In genomic region chr17:76111315-76112195, GRCm38 (mm10) we compare ENCODE assay signal across 13 mouse cellular contexts.
DNase-seq lines count a peak whose midpoint lies in the region; ATAC-seq lines count a peak whose summit lies in the region.
"Had no signal": no experiment of that assay in that cellular context is flagged by ENCODE, and none has a peak within 500 bp of the region (broad histone marks: within the 10 kb centered on the region; RNA-seq: fewer than 3 reads in every experiment).

No protein-coding gene starts in this region.

- H3K9ac ChIP-seq in embryonic facial prominence, embryonic 11.5 days (replicated peaks; ENCODE audit: low read length), result no peak overlapping the region
- no peak overlapping the region for H3K9ac ChIP-seq in hindbrain, embryonic 15.5 days
- no peak overlapping the region for H3K9ac ChIP-seq in neural tube, embryonic 15.5 days (replicated peaks)
- H3K9ac ChIP-seq: embryonic facial prominence, embryonic 15.5 days; limb, embryonic 13.5 days had no signal

- H3K4me2 ChIP-seq in embryonic facial prominence, embryonic 11.5 days (ENCODE audit: low read depth, low read length), result no peak overlapping the region
- no peak overlapping the region for H3K4me2 ChIP-seq in hindbrain, embryonic 15.5 days
- no peak overlapping the region for H3K4me2 ChIP-seq in neural tube, embryonic 15.5 days
- H3K4me2 ChIP-seq: embryonic facial prominence, embryonic 15.5 days; limb, embryonic 13.5 days had no signal

- H3K4me3 ChIP-seq in embryonic facial prominence, embryonic 11.5 days (ENCODE audit: low read depth, low read length), result no peak overlapping the region
- H3K4me3 ChIP-seq in embryonic facial prominence, embryonic 10.5 days, result no peak overlapping the region
- H3K4me3 ChIP-seq in forebrain, embryonic 10.5 days, result no peak overlapping the region
- no peak overlapping the region for H3K4me3 ChIP-seq in hindbrain, embryonic 15.5 days
- H3K4me3 ChIP-seq in neural tube, embryonic 15.5 days (replicated peaks), result no peak overlapping the region
- H3K4me3 ChIP-seq: embryonic facial prominence, embryonic 15.5 days; limb, embryonic 13.5 days had no signal

- H3K27ac ChIP-seq in embryonic facial prominence, embryonic 11.5 days (replicated peaks; ENCODE audit: low read depth, low read length), result no peak overlapping the region
- no peak overlapping the region for H3K27ac ChIP-seq in embryonic facial prominence, embryonic 10.5 days (replicated peaks)
- H3K27ac ChIP-seq in forebrain, embryonic 10.5 days, result no peak overlapping the region
- no peak overlapping the region for H3K27ac ChIP-seq in hindbrain, embryonic 15.5 days (replicated peaks)
- no peak overlapping the region for H3K27ac ChIP-seq in neural tube, embryonic 15.5 days (replicated peaks)
- H3K27ac ChIP-seq: embryonic facial prominence, embryonic 15.5 days; limb, embryonic 13.5 days had no signal

- no peaks in the 10 kb centered on the region for H3K9me3 ChIP-seq in embryonic facial prominence, embryonic 11.5 days (replicated peaks; ENCODE audit: control insufficient read depth, low read length)
- H3K9me3 ChIP-seq in embryonic facial prominence, embryonic 10.5 days, result no peaks in the 10 kb centered on the region
- 0 out of 2 replicates have a peak, but pooled peaks cover 3% of the 10 kb centered on the region for H3K9me3 ChIP-seq in forebrain, embryonic 10.5 days
- no peaks in the 10 kb centered on the region for H3K9me3 ChIP-seq in hindbrain, embryonic 15.5 days
- H3K9me3 ChIP-seq in neural tube, embryonic 15.5 days (replicated peaks), result no peaks in the 10 kb centered on the region
- H3K9me3 ChIP-seq: embryonic facial prominence, embryonic 15.5 days; limb, embryonic 13.5 days had no signal

- H3K27me3 ChIP-seq in embryonic facial prominence, embryonic 11.5 days (ENCODE audit: control insufficient read depth, insufficient read depth, low read length), result no peaks in the 10 kb centered on the region
- H3K27me3 ChIP-seq in embryonic facial prominence, embryonic 10.5 days (replicated peaks; ENCODE audit: low read depth, poor library complexity, severe bottlenecking), result no peaks in the 10 kb centered on the region; the same call in 1 of the 2 replicates
- peaks cover 66% of the 10 kb centered on the region for H3K27me3 ChIP-seq in forebrain, embryonic 10.5 days (ENCODE audit: poor library complexity, severe bottlenecking)
- peaks cover 33% of the 10 kb centered on the region for H3K27me3 ChIP-seq in hindbrain, embryonic 15.5 days
- H3K27me3 ChIP-seq in neural tube, embryonic 15.5 days (replicated peaks), result peaks cover 25% of the 10 kb centered on the region
- H3K27me3 ChIP-seq: embryonic facial prominence, embryonic 15.5 days; limb, embryonic 13.5 days; Patski had no signal

- 72% methylated on average over 9 of the region's 9 CpGs for WGBS in embryonic facial prominence, embryonic 11.5 days
- WGBS in embryonic facial prominence, embryonic 10.5 days, result 65% methylated on average over 9 of the region's 9 CpGs
- 64% methylated on average over 9 of the region's 9 CpGs for WGBS in forebrain, embryonic 10.5 days
- 55% methylated on average over 9 of the region's 9 CpGs for WGBS in hindbrain, embryonic 15.5 days
- 65% methylated on average over 9 of the region's 9 CpGs for WGBS in neural tube, embryonic 15.5 days

- no peaks in the 10 kb centered on the region for H3K36me3 ChIP-seq in embryonic facial prominence, embryonic 11.5 days (replicated peaks; ENCODE audit: control insufficient read depth, insufficient read depth, low read depth, low read length)
- no peaks in the 10 kb centered on the region for H3K36me3 ChIP-seq in embryonic facial prominence, embryonic 10.5 days (replicated peaks)
- H3K36me3 ChIP-seq in forebrain, embryonic 10.5 days (replicated peaks), result no peaks in the 10 kb centered on the region
- H3K36me3 ChIP-seq in hindbrain, embryonic 15.5 days, result no peaks in the 10 kb centered on the region
- no peaks in the 10 kb centered on the region for H3K36me3 ChIP-seq in neural tube, embryonic 15.5 days
- H3K36me3 ChIP-seq: embryonic facial prominence, embryonic 15.5 days; limb, embryonic 13.5 days had no signal

- H3K4me1 ChIP-seq in embryonic facial prominence, embryonic 11.5 days (ENCODE audit: control insufficient read depth, insufficient read depth, low read length), result no peaks in the 10 kb centered on the region
- no peaks in the 10 kb centered on the region for H3K4me1 ChIP-seq in embryonic facial prominence, embryonic 10.5 days
- H3K4me1 ChIP-seq in forebrain, embryonic 10.5 days, result peaks cover 17% of the 10 kb centered on the region
- no peaks in the 10 kb centered on the region for H3K4me1 ChIP-seq in hindbrain, embryonic 15.5 days (replicated peaks)
- no peaks in the 10 kb centered on the region for H3K4me1 ChIP-seq in neural tube, embryonic 15.5 days
- H3K4me1 ChIP-seq: embryonic facial prominence, embryonic 15.5 days; limb, embryonic 13.5 days had no signal

- ATAC-seq in embryonic facial prominence, embryonic 11.5 days (replicated peaks; ENCODE audit: insufficient number of reproducible peaks, low FRiP score, low TSS enrichment, low read depth), result peak; percentile 78
- peak; percentile 80 for ATAC-seq in hindbrain, embryonic 15.5 days (ENCODE audit: low FRiP score, low read depth)
- ATAC-seq in neural tube, embryonic 15.5 days (ENCODE audit: low FRiP score), result peak; percentile 66; the same call in 1 of the 2 replicates
- no peak for ATAC-seq in CD4-positive, CD25-positive, alpha-beta regulatory T cell, adult 4 months
- no peak for ATAC-seq in megakaryocyte progenitor cell, adult 5-6 weeks (replicated peaks; ENCODE audit: poor library complexity)
- ATAC-seq: inflammation-experienced regulatory T-cells, adult 6 months; Patski had no signal

- peak; percentile 20 for DNase-seq in embryonic facial prominence, embryonic 11.5 days (ENCODE audit: low spot score)
- DNase-seq in embryonic facial prominence, embryonic 10.5 days (ENCODE audit: low spot score), result no peak
- peak; percentile 41 for DNase-seq in forebrain, embryonic 10.5 days (ENCODE audit: extremely low spot score, low spot score)
- DNase-seq in gastrocnemius, postnatal 25 days, result no peak
- DNase-seq: heart, adult 18-20 months had no signal

Comparison
In these comparisons a context has a peak if more than half of its experiments do, and no peak if none do; other contexts are left out.
1. DNase-seq: peak in embryonic facial prominence, embryonic 11.5 days (single experiment) and forebrain, embryonic 10.5 days (single experiment); none in embryonic facial prominence, embryonic 10.5 days (single experiment) and gastrocnemius, postnatal 25 days (single experiment).
2. ATAC-seq: peak in embryonic facial prominence, embryonic 11.5 days (single experiment), hindbrain, embryonic 15.5 days (single experiment) and neural tube, embryonic 15.5 days (single experiment); none in CD4-positive, CD25-positive, alpha-beta regulatory T cell, adult 4 months (single experiment) and megakaryocyte progenitor cell, adult 5-6 weeks (single experiment).